Mouse (Mus musculus): ENCODE measurements around the gene Lat.

DNA sequence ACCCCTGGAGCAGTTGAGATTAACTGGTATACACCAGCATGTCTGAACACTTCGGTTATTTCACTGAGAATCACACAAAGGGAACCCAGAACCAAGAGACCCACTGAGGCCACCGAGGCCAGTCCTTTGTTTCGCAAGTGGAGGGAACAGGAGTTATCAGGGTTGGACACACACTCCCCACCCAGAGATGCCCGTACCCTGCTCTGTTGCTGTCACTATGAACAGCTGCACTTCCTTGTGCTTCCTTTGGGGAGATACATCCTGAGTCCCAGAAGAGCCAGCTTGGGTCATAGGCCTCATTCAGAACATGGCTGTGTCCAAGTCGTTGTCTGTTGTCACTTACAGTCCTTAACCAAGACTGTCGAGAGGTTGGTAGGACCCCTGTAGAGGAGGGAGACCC, 6.3 kb downstream of the Lat start:
- TF ChIP-seq MAFK (IDR thresholded peaks at IDR 0.05; ENCODE audit: insufficient read depth, low read depth, low read length) (no peak), CHD2 (IDR thresholded peaks at IDR 0.05; ENCODE audit: low read depth, low read length) (no peak), ZNF384 (IDR thresholded peaks at IDR 0.05; ENCODE audit: low read depth, low read length) (no peak), ZC3H11A (IDR thresholded peaks at IDR 0.05; ENCODE audit: borderline replicate concordance, low read depth, low read length) (no peak), HCFC1 (IDR thresholded peaks at IDR 0.05; ENCODE audit: borderline replicate concordance, insufficient read depth, low read length) (no peak)

Measured in ES-E14 (cell line).